Mouse (Mus musculus) spleen, adult 2 months (tissue): ENCODE results near the gene Inpp4b. TPM values are rescaled to one million over a fixed set of nuclear protein-coding genes. Genes with fewer than 3 reads are reported as not detected.
A peak's percentile ranks its signal among the peaks of the same experiment; 100 is the strongest.

Experiments used
- DNase-seq, 2 experiments: peaks; one replicate each; pipeline versions ENCODE4 v3.0.0 to v3.0.0-alpha.2; 2012 to 2021; ENCODE audit warnings: low spot score in 2 of 2, low read depth in 1 of 2
- H3K27ac ChIP-seq: fragments of 200-500 bp; 2 replicates; pipeline ENCODE4 v1.5.1; 2012; ENCODE audit warnings: low read length, inconsistent platforms; ENCODE audit not compliant: insufficient read depth
- H3K27me3 ChIP-seq: fragments of 200-500 bp; 2 replicates; pipeline ENCODE4 v1.6.1; 2012; ENCODE audit warnings: mild to moderate bottlenecking, moderate library complexity, low read length, inconsistent platforms; ENCODE audit not compliant: control insufficient read depth, insufficient read depth
- H3K36me3 ChIP-seq: fragments of 200-500 bp; 2 replicates; pipeline ENCODE4 v1.6.1; 2012; ENCODE audit warnings: mild to moderate bottlenecking, low read length, inconsistent platforms; ENCODE audit not compliant: control insufficient read depth, insufficient read depth
- H3K4me1 ChIP-seq: fragments of 200-500 bp; 2 replicates; pipeline ENCODE4 v1.6.1; 2011; ENCODE audit warnings: inconsistent platforms; ENCODE audit not compliant: control insufficient read depth, insufficient read depth, insufficient read length
- H3K4me3 ChIP-seq: fragments of 200-500 bp; 2 replicates; pipeline ENCODE4 v1.5.1; 2011; ENCODE audit warnings: mild to moderate bottlenecking, inconsistent platforms; ENCODE audit not compliant: insufficient read depth, insufficient read length; ENCODE audit errors: extremely low read depth
- CTCF ChIP-seq: fragments of 200-500 bp; IDR thresholded peaks from 2 replicates; pipeline ENCODE4 v1.5.1; 2011; ENCODE audit warnings: mild to moderate bottlenecking, inconsistent platforms; ENCODE audit not compliant: insufficient read depth, insufficient read length, insufficient replicate concordance; ENCODE audit errors: extremely low read depth
- POLR2A ChIP-seq: fragments of 200-500 bp; IDR thresholded peaks from 2 replicates; pipeline ENCODE4 v1.6.1; 2011; ENCODE audit warnings: low read depth, low read length, inconsistent platforms
- WGBS: fragments of 180-500 bp; shearing (Covaris S2); methylation state at CpG from one replicate; pipeline ENCODE4 v1.1.7; 2018; 5-methylcytosine and 5-hydroxymethylcytosine counted together
- polyA plus RNA-seq: library from polyadenylated mRNA; depleted of rRNA; stranded (reverse); fragments of >200 nt; gene quantifications from 2 replicates; pipeline ENCODE4 v1.2.3, GENCODE M21; 2012

Gene Inpp4b
- polyA plus RNA-seq, 1 experiment: 5.1 TPM

DNA sequence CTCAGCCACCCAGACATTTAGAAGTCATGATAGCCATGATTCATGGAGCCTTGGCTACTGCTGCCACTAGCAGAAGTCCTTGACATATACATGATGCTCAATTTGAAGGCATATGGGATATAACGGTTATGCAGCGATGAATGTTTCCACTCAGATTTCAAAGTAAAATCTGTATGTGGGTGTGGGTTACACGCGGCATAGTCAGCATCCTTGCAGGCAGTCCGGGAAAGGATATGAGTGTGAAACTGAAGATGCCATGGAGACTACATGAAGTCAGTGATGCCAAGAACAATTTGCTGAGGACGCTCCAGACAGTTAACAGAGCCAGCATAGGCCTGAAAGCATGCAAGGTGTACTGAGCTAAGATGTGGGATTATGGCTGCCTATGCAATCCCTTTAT is 46.6 kb downstream of the Inpp4b start:
- WGBS: 90% methylated on average over 6 of the region's 6 CpGs
- DNase-seq: no peak
- 0 out of 2 replicates have a peak, but pooled peaks cover 1% of the 10 kb centered on the region for H3K36me3 ChIP-seq
- no peak overlapping the region for H3K4me3 ChIP-seq
- H3K4me1 ChIP-seq: no peaks in the 10 kb centered on the region
- TF ChIP-seq POLR2A (no peak), CTCF (no peak)
- H3K27me3 ChIP-seq: no peaks in the 10 kb centered on the region; the same call in 1 of the 2 replicates
- no peak overlapping the region for H3K27ac ChIP-seq

DNA sequence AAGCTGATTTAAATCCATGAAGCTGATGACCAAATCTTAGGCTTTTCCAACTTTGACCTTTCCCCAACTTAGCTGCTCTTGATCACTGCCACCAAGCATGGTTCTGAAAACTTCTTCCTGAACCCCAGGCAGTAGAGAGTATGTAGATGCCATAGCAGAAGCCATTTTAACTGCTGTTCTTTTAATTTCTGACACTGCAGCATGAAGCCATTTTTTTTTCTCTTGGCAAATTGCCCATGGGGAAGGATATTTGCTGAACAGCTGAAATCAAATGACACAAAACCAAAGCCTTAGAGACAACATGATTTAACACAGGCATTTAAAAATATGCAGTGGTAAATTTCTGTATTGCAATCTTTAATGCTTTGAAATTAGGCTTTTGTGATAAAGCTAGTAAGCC is 56.7 kb downstream of the Inpp4b start:
- H3K27ac ChIP-seq: no peak overlapping the region
- no peak for DNase-seq
- H3K27me3 ChIP-seq: no peaks in the 10 kb centered on the region
- H3K36me3 ChIP-seq: no peaks in the 10 kb centered on the region
- TF ChIP-seq POLR2A (no peak), CTCF (no peak)
- no peak overlapping the region for H3K4me3 ChIP-seq
- H3K4me1 ChIP-seq: no peaks in the 10 kb centered on the region

- TF ChIP-seq CTCF (no peak), POLR2A (no peak)
- WGBS: 85% methylated on average over 4 of the region's 4 CpGs
Observed at GRCm38 (mm10) chr8:81399501-81399900, 57.1 kb downstream of the Inpp4b start.

GRCm38 (mm10) chr8:81412707-81413106 is 70.4 kb downstream of the Inpp4b start:
- TF ChIP-seq CTCF (no peak), POLR2A (no peak)
- DNase-seq: no peak
- Histone ChIP-seq H3K36me3 (no peaks in the 10 kb centered on the region), H3K27me3 (no peaks in the 10 kb centered on the region), H3K4me3 (no peak overlapping the region), H3K27ac (no peak overlapping the region), H3K4me1 (no peaks in the 10 kb centered on the region)
- 86% methylated on average over 2 of the region's 2 CpGs for WGBS

More at GRCm38 (mm10) chr8:81399501-81399900, 57.1 kb downstream of the Inpp4b start:
- H3K4me3 ChIP-seq: no peak overlapping the region
- no peaks in the 10 kb centered on the region for H3K27me3 ChIP-seq
- no peak overlapping the region for H3K27ac ChIP-seq
- no peaks in the 10 kb centered on the region for H3K36me3 ChIP-seq
- no peak for DNase-seq
- H3K4me1 ChIP-seq: no peaks in the 10 kb centered on the region

DNA sequence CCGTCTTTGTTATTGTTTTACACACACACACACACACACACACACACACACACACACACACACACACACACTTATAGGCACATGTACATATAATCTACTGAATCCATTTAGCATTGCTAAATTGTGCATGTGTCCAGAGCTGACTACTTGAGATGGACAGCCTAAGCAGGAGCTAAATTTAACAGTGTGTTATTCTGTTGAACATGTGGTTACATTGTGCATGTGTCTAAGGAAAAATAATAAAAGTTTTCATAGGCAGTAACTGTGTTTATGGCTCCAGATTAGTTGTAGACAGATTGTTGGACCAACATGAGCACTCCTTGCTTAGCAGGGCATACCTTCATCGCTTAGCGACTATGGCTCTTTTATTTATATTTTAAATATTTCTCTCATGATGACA is 101.6 kb downstream of the Inpp4b start:
- H3K36me3 ChIP-seq: no peaks in the 10 kb centered on the region
- WGBS: 92% methylated on average over 3 of the region's 3 CpGs
- no peak overlapping the region for H3K27ac ChIP-seq
- peaks cover under 1% of the 10 kb centered on the region; the same call in 1 of the 2 replicates for H3K4me1 ChIP-seq
- DNase-seq: no peak
- no peak overlapping the region for H3K4me3 ChIP-seq
- H3K27me3 ChIP-seq: no peaks in the 10 kb centered on the region
- no peak for TF ChIP-seq POLR2A
- TF ChIP-seq CTCF: no peak

- no peak for TF ChIP-seq CTCF
- TF ChIP-seq POLR2A: no peak
- H3K36me3 ChIP-seq: no peaks in the 10 kb centered on the region
- no peak overlapping the region for H3K4me3 ChIP-seq
- H3K27ac ChIP-seq: peak overlapping the region; percentile 63; the same call in 1 of the 2 replicates
- H3K4me1 ChIP-seq: peaks cover 5% of the 10 kb centered on the region
- WGBS: 28% methylated on average over 2 of the region's 2 CpGs
- no peaks in the 10 kb centered on the region for H3K27me3 ChIP-seq
- DNase-seq: peak in 1 of 2 experiments; percentile 43
Observed at GRCm38 (mm10) chr8:81449798-81450197, 107.4 kb downstream of the Inpp4b start.

- Histone ChIP-seq H3K27me3 (no peaks in the 10 kb centered on the region), H3K36me3 (no peaks in the 10 kb centered on the region), H3K4me1 (peaks cover 5% of the 10 kb centered on the region), H3K4me3 (no peak overlapping the region), H3K27ac (no peak overlapping the region)
- WGBS: 77% methylated on average over 6 of the region's 6 CpGs
- no peak for DNase-seq
- TF ChIP-seq CTCF: no peak
Observed at GRCm38 (mm10) chr8:81452082-81452481, 109.7 kb downstream of the Inpp4b start.
